Mouse (Mus musculus) right cerebral cortex, postnatal 25 days (tissue): ENCODE data around the gene Olfr1344.
"Not testable (repeated sequence)": the region's sequence is repeated elsewhere in the genome, so short reads cannot be mapped to it uniquely, and the experiment has no call there.

ENCODE experiments used
- DNase-seq: peaks from one replicate; pipeline ENCODE4 v3.0.0; 2022

Gene Olfr1344

GRCm38 (mm10) chr7:6438388-6438787, at the start of gene Olfr1344:
Gene Olfr1344 (plus strand): TSS chr7:6438688.
- DNase-seq = no peak

- no peak for DNase-seq
These were observed 49.5 kb upstream of the Olfr1344 start for GRCm38 (mm10) chr7:6388971-6389370.

GRCm38 (mm10) chr7:6389449-6389848, 49.0 kb upstream of the Olfr1344 start:
- no peak for DNase-seq

DNA sequence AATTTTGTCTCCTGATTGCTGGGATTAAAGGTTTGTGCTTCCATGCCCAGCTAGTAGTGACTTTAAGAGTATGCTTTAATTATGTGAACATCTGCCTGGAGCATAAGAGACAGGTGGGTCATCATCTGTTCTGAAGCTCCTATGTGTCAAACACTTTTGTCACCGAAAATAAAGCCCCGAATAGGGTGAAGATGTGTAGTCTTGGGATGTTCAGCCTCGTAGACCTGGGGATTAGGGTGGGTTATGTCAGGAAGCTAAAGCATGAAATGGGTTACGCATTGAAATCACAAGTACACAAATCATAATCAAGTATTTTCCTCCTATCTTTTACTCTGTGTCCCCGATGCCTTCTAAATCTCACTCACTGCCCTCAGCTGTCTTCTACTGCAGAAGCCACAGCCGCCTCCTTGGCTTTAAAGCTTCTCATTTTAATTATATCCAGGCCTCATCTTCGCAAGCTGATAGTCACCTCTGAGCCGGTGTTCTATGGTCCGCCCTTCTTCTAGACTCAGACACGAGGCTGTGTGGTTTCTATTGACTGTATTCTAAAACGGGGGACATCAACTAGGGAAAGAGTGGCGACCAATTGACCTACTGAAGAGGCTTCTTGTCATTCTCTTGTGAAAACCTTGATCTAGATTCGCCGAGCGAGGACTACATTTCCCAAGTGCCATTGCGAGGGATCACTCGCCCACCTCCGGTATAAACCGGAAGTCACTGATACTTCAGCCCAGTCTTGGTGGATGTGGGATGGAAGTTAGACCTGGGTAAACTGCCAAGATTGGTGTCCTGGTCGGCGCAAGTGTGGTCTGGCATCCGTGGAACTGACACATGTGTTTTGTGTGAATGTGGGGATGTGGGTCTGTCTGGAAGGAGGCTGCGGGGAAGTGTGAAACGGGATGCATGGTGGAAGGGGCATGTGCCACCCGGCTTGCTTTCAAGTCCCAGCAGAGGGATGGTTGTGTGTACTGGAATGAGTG, 40.2 kb upstream of the Olfr1344 start, which contains the start of gene Smim17:
Smim17 (plus strand) TSS at position 720 of the 980 bp plus-strand sequence.
- DNase-seq = peak; percentile 72

DNA sequence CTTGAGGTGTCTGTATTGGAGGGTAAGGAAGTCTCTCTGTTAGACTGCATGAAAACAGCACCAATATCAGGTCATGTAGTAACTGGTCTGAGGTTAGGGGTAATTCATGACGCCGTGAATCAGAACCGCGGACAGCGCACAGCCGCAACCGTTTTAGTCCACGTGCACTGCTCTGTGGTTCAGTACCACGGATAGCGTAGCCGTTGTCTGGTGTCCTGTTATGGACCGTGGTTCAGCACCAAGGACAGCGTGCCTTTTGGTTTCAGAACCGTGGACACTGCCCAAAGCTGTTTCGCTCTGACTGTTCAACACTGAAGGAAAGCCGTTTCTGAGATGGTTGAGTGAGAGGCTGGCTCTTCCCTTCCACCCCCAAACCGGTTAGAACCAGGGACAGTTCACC, 28.4 kb upstream of the Olfr1344 start, which contains the start of gene Gm20715:
Gm20715 (plus strand) TSS at position 235 of the 400 bp plus-strand sequence.
- DNase-seq = peak; percentile 58

- DNase-seq = peak; percentile 29
These were observed 23.7 kb upstream of the Olfr1344 start for GRCm38 (mm10) chr7:6414626-6415441.

DNA sequence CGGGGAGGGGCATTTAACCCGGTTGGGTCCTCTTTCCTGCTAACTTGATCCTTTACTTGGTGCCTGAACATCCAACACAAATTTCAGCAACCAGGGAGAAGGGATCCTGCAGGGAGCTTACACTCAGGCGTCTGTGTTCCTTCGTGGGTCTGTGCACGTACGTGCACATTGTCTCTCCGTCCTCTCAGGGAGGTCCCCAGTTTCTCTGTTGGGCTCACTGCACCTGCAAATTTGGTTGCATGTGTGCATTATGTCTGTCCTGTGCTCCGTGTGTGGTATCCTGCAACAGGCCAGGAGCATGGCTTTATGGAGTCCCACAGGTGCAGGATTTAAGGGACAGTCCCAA, 23.1 kb upstream of the Olfr1344 start:
- no peak for DNase-seq

DNA sequence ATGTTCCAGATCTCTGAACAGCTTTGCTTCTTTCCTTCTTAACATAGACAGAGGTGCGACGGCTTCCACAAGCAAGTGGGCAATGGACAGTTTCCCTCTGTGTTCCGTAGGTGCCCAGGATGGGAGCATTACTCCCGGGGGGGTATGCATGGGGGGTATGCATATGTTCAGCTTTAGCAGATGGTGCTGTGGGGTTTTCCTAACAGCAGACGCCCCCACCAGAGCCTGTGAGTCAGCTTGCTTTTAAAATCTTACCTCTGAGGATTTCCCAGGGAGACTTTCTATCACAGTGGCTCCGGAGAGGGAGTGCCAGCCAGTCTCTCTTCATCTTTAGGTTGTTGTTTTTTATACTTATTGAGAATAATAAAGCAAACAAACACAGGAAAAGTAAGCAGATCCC, 18.6 kb upstream of the Olfr1344 start:
- DNase-seq = peak; percentile 59

GRCm38 (mm10) chr7:6429381-6429780, 9.1 kb upstream of the Olfr1344 start:
- DNase-seq = no peak

GRCm38 (mm10) chr7:6430342-6430741, 8.1 kb upstream of the Olfr1344 start:
- DNase-seq = no peak

- no peak for DNase-seq
These were observed 2.7 kb downstream of the Olfr1344 start for GRCm38 (mm10) chr7:6441173-6441572.

DNA sequence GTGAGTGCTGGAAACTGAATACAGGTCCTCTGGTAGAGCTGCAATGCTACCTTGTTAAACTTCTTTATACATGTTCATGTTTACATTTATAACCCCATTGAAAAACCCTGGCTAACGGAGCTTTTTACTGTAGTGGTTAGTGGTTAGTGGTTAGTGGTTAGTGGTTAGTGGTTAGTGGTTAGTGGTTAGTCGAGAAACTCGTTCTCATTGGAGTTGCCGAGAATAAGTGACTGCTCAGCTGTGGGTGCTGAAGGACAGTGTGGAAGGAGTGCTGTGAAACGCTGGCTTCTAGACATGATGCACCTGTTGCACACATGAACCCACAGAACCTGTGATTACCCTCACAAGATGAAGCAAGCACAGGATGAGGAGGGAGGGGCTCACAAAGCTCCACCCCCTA, 9.3 kb downstream of the Olfr1344 start:
- no peak for DNase-seq

- DNase-seq = no peak
These were observed 17.4 kb downstream of the Olfr1344 start, which contains the start of gene Olfr1336 for GRCm38 (mm10) chr7:6455868-6456267. Gene Olfr1336 (plus strand): TSS chr7:6456168.

DNA sequence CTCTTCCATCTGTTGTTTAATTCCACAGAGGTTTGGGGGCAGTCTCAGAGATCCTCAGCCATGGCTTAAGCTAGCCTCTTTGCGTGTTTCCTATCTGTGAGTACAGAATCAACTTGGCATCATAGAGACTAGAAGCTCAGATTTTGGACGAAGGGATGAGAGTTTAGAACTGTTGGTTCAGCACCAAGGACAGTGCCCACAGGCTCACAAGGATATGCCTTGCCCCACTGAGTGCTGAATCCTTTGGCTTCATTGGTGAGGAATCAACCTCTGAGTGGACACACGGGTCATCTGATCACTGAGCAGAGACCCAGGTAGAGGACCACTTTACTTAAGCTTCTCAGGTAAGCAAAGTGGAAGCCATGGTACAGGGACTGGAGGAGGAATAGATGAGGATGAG, 17.9 kb downstream of the Olfr1344 start:
- DNase-seq = no peak

DNA sequence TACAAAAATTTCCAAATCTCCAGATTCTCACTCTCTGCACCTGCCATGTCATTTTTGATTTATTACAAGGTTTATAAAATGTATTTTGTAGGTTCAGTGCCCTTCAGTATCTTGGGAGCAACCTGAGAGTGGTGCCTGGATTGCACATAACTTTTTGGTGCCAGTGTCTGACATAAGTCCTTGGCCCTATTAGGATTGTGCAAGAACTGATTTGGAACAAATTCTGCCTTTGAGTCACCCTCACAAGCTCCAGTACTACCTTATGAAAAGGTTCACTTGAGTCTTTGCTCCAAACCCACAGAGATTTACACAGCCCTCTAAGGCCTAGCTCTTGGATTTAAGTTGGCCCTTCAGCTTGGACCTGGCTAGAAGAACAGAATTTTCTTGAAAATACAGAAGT, 28.5 kb downstream of the Olfr1344 start, which contains the start of gene Olfr1346:
Olfr1346 (plus strand) TSS at position 151 of the 400 bp plus-strand sequence.
- DNase-seq = no peak

DNA sequence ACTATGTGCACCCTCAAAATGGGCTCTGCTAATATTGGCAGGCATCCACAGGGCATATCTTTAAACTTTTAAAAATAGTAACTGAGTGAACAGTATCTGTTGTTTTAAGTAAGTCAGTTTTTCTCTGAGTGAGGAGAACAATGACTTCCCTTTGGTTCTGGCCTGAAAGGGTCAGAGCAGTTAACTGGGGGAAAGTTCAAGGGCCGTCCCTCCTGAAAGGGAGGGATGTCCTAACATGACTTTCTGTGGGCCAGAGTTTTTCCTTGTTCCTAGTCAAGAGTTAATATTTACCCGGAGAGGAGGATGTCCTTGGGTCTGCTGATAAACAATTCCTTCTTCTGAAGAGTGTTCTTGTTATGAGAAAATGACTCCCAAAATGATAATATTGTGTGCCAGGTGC, 39.1 kb downstream of the Olfr1344 start:
- DNase-seq = not testable (repeated sequence)

DNA sequence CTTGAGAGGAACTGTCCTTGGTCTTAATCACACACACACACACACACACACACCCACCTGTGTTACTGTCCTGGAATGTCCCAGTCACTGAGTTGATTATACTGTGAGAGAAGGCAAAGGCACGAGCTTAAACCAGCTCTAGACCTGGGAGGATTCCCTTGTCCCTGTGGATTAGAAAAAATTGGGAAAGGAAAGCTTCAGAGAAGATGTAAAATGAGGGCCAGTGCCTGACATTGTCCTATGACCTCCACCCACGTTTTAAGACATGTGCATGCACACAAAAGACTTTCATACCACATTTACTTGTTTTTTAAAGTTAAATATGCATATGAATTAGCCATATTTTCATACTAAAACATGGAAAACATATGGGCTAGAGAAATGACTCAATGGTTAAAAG, 48.4 kb downstream of the Olfr1344 start, which contains the start of gene Olfr5:
Olfr5 (minus strand) TSS at position 101 of the 400 bp plus-strand sequence.
- no peak for DNase-seq
